21 mouse cellular contexts compared by ENCODE assay signal in the genomic region with DNA sequence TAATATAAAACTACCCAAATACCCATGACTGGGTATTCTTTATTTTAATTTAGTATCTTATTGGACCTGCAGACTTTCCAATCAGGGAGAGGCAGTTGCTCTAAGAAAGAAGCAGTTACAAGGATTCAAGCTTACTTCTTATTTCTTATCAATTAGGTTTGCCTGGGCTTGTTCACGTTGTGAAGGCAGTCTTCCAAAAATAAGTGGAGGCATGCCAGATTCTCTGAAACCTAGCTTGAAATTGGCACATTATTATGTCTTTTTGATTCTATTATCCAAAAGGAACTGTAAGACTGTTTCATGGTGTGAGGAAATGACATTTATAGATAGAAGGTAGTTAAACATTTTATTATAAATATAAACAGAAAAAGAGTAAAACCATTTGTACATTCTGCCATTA.
DNase-seq lines count a peak whose midpoint lies in the region; ATAC-seq and TF ChIP-seq lines count a peak whose summit lies in the region.
"Had no signal": no experiment of that assay in that cellular context is flagged by ENCODE, and none has a peak within 500 bp of the region (broad histone marks: within the 10 kb centered on the region; RNA-seq: fewer than 3 reads in every experiment).

No protein-coding gene starts in this region.

- H3K9ac ChIP-seq in kidney, embryonic 14.5 days (ENCODE audit: low read depth, low read length): no peak overlapping the region
- H3K9ac ChIP-seq: embryonic facial prominence, embryonic 12.5 days; forebrain, embryonic 12.5 days; heart, embryonic 15.5 days; hindbrain, embryonic 14.5 days had no signal

- no peak overlapping the region for H3K27ac ChIP-seq in kidney, embryonic 14.5 days (ENCODE audit: low read depth, low read length)
- H3K27ac ChIP-seq: embryonic facial prominence, embryonic 12.5 days; forebrain, embryonic 12.5 days; heart, adult 2 months; heart, embryonic 15.5 days; hindbrain, embryonic 14.5 days had no signal

- H3K27me3 ChIP-seq in kidney, embryonic 14.5 days (ENCODE audit: control insufficient read depth, insufficient read depth, low read length): no peaks in the 10 kb centered on the region
- H3K27me3 ChIP-seq: CH12.LX; embryonic facial prominence, embryonic 12.5 days; forebrain, embryonic 12.5 days; heart, embryonic 15.5 days had no signal

- H3K36me3 ChIP-seq in kidney, embryonic 14.5 days (ENCODE audit: control insufficient read depth, insufficient read depth, low read length): no peaks in the 10 kb centered on the region
- H3K36me3 ChIP-seq: embryonic facial prominence, embryonic 12.5 days; forebrain, embryonic 12.5 days; heart, embryonic 15.5 days had no signal

- ATAC-seq in kidney, embryonic 14.5 days (ENCODE audit: low FRiP score, low TSS enrichment): no peak
- ATAC-seq: intestine, embryonic 16.5 days had no signal

- no peak for TF ChIP-seq CTCF in brain, embryonic 14.5 days (IDR thresholded peaks at IDR 0.05; ENCODE audit: borderline replicate concordance, extremely low read depth, insufficient read depth, insufficient read length)

- TF ChIP-seq POLR2A in brain, embryonic 14.5 days (IDR thresholded peaks at IDR 0.05; ENCODE audit: borderline replicate concordance, extremely low read depth, insufficient read depth, insufficient read length, poor library complexity, severe bottlenecking): no peak

- 80% methylated on average over 1 of the region's 1 CpGs for WGBS in kidney, embryonic 14.5 days

- H3K4me1 ChIP-seq in kidney, embryonic 14.5 days (ENCODE audit: control insufficient read depth, insufficient read depth, low read length): no peaks in the 10 kb centered on the region
- H3K4me1 ChIP-seq: embryonic facial prominence, embryonic 12.5 days; forebrain, embryonic 12.5 days; heart, embryonic 15.5 days had no signal

- no peaks in the 10 kb centered on the region for H3K9me3 ChIP-seq in kidney, embryonic 14.5 days (ENCODE audit: control insufficient read depth, low read length)
- H3K9me3 ChIP-seq: embryonic facial prominence, embryonic 12.5 days; forebrain, embryonic 12.5 days; heart, embryonic 15.5 days had no signal

- no peak overlapping the region for H3K4me3 ChIP-seq in kidney, embryonic 14.5 days (ENCODE audit: low read length)
- H3K4me3 ChIP-seq: embryonic facial prominence, embryonic 12.5 days; forebrain, embryonic 12.5 days; heart, adult 2 months; heart, embryonic 15.5 days had no signal

- peak; percentile 14 for DNase-seq in adrenal gland, postnatal 14 days
- DNase-seq in adrenal gland, adult 8-10 months: no peak
- peak; percentile 4 to 27 for DNase-seq in cerebellum, postnatal 25 days
- no peak for DNase-seq in cerebellum, postnatal 4 days (ENCODE audit: low spot score in 2 of 2)
- DNase-seq in layer of hippocampus, adult 11-12 months (ENCODE audit: low spot score): peak; percentile 2
- DNase-seq in layer of hippocampus, adult 9-11 months: no peak
- peak; percentile 59 for DNase-seq in brain, embryonic 14.5 days (ENCODE audit: low read depth)
- DNase-seq: adrenal gland, postnatal 36 days; cerebellum, adult 18-20 months; gastrocnemius, postnatal 10 days; heart, adult 2 months; heart, postnatal 14 days; kidney, adult 2 months had no signal

- no peak overlapping the region for H3K4me2 ChIP-seq in kidney, embryonic 14.5 days (replicated peaks; ENCODE audit: low read depth, low read length)
- H3K4me2 ChIP-seq: embryonic facial prominence, embryonic 12.5 days; forebrain, embryonic 12.5 days; heart, embryonic 11.5 days; heart, embryonic 15.5 days; hindbrain, embryonic 14.5 days had no signal

Comparison
In these comparisons a context has a peak if more than half of its experiments do, and no peak if none do; other contexts are left out.
1. DNase-seq: peak in adrenal gland, postnatal 14 days (single experiment), cerebellum, postnatal 25 days (2 of 2), layer of hippocampus, adult 11-12 months (single experiment) and brain, embryonic 14.5 days (single experiment); none in adrenal gland, adult 8-10 months (single experiment), cerebellum, postnatal 4 days (0 of 2) and layer of hippocampus, adult 9-11 months (single experiment).